Mouse (Mus musculus): ENCODE results near the gene Gse1.

Gse1 gene

DNA sequence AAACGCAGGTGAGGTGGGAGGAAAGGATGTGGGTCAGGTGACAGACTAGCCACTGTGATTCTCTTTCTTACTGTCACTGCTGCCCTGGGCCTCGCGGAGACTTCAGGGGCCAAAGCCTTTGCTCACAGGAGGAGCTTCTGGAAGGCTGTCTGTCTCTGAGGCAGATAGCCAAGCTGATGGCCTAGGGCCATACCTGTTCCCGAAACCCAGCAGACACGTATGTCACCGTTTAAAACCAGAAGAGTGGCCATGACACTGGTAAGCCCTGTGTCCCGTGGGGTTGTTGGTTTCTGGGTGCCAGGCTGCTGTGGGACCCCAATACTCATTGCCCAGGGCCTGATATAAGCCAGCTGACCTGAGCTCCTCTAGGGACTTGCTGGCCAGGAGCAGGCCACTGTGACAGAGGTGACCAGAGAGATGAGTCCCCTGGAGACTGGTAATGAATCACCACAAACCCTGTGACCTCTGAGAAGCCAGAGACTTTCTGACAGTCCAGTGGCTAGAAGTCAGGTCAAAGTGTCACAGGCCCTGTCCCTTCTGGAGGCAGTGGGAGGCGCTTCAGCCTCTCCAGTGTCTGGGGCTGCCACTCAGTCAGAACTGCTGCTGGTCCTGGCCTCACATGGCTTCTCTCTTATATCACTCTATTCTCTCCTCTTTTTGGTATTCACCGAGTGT, 253.9 kb downstream of the Gse1 start:
- WGBS = 95% methylated on average over 9 of the region's 9 CpGs

DNA sequence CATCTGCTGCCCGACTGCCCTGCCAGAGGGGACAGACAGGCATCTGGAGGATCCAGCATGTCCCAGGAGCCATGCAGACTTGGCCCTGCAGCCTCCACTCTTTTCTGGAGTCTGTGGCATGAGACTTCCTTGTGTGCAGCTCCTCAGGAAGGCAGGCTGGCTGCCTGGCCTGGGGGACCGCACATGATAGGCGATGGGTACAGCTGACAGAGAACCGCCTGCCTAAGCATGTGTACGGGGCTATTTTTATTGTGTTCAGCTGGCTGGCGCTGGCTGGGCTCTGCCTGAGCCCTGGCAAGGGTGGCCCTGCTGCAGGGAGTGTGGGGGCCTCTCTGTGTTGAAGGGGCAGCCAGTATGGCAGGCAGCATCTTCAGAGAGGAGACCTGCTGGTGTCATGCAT, 256.2 kb downstream of the Gse1 start:
- 31% methylated on average over 6 of the region's 6 CpGs for WGBS

DNA sequence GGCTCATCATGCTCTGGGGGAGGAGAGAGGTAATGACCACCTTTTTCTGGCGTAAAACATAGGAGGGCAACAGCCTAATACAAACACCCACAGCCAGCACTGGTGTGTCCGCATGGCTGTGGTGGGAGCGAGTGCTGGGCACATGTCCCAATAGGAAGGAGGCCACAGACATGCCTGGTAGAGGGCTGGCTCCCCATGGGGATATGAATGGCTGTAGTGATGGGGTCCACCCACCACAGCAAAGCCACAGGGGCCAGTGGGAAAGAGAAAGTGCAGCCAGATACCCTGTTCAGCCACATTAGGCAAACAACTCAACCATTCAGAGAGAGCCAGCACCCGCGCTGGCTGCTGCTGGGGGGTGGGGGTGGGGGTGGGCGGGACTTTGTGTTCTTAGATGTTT, 256.9 kb downstream of the Gse1 start:
- 19% methylated on average over 6 of the region's 6 CpGs for WGBS

- WGBS = 55% methylated on average over 21 of the region's 21 CpGs
These were observed 257.6 kb downstream of the Gse1 start for GRCm38 (mm10) chr8:120485551-120486476.

DNA sequence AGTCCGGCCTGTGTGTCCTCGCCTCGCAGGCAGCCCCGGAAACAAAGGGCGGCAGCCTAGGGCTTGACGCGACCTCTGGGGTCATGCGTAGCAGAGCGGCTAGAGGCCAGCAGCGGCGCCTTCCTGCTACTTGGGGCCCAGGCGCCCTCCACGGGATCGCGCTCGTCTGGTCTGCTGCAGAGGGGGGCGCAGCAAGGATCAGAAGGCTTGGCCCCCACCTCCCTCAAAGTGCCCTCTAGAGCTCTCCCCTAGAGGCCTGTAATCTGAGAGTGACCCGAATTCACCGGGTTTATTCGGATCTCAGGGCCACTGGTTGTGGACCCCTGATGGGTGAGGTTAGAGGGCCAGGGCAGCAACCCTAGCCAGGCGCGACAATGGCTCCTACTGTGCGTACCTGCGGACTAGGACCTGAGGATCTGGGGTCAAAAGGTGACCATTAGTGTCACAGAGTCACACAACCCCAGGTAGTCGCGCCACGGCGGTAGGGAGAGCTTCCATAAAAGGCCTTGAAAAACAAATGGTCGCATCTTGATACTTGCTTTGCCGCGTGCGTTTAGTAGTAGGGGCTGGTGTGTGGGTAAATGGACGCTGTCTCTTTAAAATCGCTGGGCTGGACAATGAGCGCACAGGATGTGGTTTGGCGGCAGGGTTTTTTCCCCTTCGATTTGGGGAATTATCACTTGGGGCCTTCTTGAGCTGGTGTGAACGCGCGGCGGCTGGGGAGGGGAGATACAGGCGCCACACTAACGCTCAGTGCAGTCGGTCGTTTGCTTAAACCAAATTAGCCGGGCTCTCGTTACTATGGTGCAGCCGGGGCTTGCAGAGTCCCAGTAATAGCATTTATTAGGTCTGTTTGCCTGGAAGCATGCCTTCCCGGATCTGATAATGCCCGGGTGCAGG, 258.5 kb downstream of the Gse1 start:
- 20% methylated on average over 50 of the region's 50 CpGs for WGBS

- WGBS = under 1% methylated on average over 28 of the region's 34 CpGs
These were observed 259.1 kb downstream of the Gse1 start for GRCm38 (mm10) chr8:120487377-120487728.

DNA sequence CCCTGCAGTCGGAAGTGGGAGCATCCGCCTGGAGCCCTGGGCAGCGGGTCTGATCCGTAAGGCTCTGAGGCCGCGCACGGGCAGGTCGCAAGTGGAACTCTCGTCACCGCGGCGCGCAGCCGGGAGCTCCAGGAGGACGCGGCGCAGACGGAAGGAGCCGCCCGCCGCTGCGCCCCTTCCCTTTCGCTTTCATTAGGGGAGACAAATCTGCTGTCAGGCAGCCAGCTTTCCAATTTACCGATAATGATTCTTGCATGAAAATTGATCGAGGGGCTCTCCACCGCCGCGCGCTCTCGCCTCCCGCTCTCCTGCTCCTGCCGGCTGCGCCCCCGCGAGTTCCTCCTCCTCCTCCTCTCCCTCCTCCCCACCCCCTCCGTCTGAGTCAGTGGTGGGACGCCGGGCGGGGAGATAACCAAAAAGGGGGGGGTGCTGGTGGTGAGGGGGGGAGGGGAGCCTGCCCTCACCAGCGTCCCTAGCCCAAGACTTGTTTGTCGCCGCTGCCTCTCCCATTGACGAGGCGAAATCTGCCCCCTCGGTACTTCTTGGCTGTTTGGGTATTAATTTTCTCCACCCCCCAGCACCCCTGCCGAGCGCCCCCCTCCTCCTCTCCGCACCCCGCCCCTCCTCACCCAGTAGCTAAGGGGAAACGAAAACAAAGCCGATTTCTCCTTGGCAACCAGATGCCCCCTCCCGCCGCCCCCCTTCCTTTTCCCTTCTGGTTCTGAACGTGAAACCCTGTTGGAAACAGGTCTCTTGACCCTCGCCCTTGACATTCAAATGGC, 259.7 kb downstream of the Gse1 start:
- WGBS = 1% methylated on average over 55 of the region's 55 CpGs

DNA sequence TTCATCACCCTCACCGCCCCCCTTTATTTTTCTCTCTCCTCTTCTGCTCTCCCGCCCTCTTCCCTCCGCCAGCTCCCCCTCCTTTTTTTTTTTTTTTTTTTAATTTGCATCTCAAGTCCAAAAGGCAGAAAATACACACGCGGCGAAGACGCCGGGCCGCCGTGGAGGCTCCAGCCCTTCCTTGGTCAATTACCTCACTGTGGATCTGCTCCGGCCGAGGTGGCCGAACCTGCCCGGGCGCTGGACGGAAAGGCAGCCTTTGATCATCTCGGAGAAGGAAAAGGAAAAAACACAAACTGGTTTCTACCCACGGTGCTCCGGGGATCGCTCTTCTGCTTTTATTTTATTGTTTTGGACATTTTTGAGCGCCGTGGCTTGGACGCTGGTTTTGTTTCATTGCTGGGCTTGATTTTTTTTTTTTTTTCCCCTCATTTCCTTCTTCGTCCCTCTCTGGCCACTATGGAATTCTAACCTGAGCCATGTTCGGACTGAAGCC, 260.4 kb downstream of the Gse1 start:
- WGBS = under 1% methylated on average over 25 of the region's 25 CpGs

- under 1% methylated on average over 71 of the region's 73 CpGs for WGBS
These were observed 261.0 kb downstream of the Gse1 start for GRCm38 (mm10) chr8:120489142-120489754.

DNA sequence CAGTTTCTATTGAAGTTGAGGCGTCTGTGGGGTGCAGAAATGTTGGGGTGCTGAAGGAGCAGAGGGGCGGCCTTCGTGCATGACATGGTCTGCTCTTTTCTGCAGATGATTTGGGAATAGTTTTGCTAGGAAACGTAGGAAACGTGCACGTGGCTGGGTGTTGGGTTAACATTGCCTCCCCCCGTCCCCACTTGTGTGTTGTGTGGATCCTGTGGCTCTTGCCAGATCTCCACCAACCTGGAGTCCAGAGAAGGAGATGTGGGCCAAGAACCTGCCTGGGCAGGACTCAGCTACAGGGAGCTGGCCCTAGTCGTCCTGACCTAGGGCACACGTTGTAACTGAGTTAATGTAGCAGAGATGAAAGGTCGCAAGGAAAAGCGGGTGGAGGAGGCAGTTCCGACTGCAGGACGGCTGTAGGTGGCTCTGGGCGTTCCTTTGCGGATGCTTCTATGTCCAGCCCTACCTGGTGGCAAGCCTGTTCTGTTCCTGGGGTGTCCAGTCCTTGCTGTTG, 261.6 kb downstream of the Gse1 start:
- WGBS = 23% methylated on average over 15 of the region's 15 CpGs

- WGBS = 30% methylated on average over 12 of the region's 12 CpGs
These were observed 262.3 kb downstream of the Gse1 start for GRCm38 (mm10) chr8:120490354-120491141.

- WGBS = 74% methylated on average over 5 of the region's 5 CpGs
These were observed 263.0 kb downstream of the Gse1 start for GRCm38 (mm10) chr8:120491166-120491793.

DNA sequence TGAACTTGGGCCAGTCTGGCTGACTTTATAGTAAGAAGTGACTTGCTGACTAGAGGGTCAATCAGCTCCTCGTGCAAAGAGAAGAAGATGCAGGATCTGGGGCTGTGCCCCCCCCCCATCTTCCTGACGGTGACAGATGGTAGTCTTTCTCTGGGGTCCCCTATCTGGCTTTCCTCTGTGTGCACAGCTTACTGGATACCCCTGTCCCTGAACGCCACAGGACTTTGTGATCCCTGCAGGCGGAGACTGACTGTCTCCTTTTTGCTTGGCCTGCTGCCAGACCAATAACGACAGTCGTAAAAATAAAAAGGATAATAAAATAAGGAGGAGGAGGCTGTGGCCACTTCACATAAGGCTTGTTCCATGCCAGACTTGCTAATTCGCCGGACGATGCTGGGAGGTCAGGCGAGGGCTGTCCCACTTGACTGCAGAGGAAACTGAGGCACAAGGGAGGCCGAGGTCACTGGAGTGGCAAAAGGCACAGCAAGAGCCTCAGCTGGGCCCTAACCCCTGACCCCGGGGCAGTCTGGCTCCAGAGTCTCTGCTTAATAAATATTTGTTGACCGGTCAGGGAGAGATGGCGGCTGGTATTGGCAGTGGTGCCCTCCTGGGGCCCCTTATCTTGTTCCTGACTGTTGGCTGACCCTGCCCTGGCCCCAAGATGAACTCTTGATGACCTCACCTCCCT, 264.1 kb downstream of the Gse1 start:
- 65% methylated on average over 14 of the region's 14 CpGs for WGBS

- WGBS = 81% methylated on average over 4 of the region's 4 CpGs
These were observed 264.6 kb downstream of the Gse1 start for GRCm38 (mm10) chr8:120492881-120493220.

DNA sequence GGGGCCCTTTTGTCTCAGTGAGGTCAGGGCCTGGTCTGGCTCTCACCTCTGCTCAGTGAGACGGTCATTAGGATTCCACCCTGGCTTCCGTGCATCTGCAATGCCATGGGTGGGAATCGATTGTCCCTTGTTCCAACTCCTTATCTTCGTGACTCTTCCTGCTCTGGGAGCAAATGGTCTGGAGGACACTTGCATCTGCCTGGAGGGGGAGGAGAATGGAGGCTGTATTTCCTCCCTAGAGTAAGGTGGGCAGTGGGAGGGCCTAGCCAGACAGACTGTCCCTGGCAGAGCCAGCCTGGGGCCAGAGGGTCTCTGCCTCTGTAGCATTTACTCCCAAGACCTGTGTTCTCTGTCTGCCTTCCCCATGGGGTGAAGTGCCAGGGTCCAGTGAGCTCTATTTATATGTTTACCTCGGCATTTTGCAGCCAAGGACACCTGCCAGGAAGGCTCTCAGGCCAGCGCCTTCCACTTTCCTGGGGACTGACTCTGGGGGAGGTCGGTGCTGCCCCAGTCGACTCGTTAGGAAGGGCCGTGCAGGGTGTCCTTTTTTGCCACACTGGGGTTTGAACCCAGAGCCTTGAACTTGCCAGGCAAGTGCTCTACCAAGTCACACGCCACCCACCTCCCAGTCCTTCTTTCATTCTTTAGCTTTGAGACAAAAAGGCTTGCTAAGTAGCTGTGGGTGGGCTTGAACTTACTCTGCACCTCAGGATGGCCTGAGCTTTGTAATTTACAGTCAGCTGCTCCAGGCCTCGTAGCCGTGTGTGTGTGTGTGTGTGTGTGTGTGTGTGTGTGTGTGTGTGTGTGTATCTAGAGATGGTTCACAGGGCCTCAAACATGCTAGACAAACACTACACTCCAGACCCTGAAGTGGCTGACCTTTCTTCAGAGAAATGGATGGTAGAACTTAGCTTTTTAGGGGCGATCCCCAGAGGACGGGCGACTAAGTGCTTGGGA, 265.5 kb downstream of the Gse1 start:
- WGBS = 79% methylated on average over 16 of the region's 16 CpGs

DNA sequence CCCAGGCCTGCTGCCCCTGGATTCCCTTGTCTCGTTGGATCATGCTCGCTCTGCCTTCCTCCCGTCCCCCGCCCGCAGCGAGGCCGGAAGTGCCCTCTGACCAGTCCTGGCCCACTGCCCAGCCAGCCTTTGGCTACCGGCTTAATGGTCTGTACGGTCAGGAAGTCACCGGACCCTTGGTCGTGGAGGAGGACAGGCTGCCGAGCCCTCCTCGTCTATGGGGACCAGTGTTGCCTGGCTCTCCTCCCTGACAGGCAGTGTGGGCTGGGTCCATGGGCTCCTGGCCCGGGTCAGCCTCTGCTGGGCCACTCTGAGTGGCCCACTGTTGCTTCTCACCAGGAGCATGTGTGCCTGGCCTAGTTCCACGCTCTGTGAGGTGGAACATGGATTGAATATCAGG, 266.6 kb downstream of the Gse1 start:
- 39% methylated on average over 15 of the region's 15 CpGs for WGBS

- 84% methylated on average over 5 of the region's 5 CpGs for WGBS
These were observed 267.2 kb downstream of the Gse1 start for GRCm38 (mm10) chr8:120495461-120495860.

All from cerebral cortex, adult 2 months (tissue).